14 mouse cellular contexts compared by ENCODE assay signal in genomic region chr5:149417381-149417780, GRCm38 (mm10). TPM values are rescaled to one million over a fixed set of nuclear protein-coding genes. Genes with fewer than 3 reads are reported as not detected.
A peak's percentile ranks its signal among the peaks of the same experiment; 100 is the strongest.
DNase-seq lines count a peak whose midpoint lies in the region; TF ChIP-seq lines count a peak whose summit lies in the region.
"Had no signal": no experiment of that assay in that cellular context is flagged by ENCODE, and none has a peak within 500 bp of the region (broad histone marks: within the 10 kb centered on the region; RNA-seq: fewer than 3 reads in every experiment).

No protein-coding gene starts in this region.

- in situ Hi-C loops in CH12.LX (cut with MboI; ENCODE audit: low pct_ligation_motif_present, low pct_unique_long_range_greater_than_20kb, low sequenced_read_pairs), result no loop called here

- H3K9ac ChIP-seq in CH12.LX (ENCODE audit: insufficient read depth, low read depth), result no peak overlapping the region
- H3K9ac ChIP-seq: embryonic facial prominence, embryonic 15.5 days had no signal

- H3K36me3 ChIP-seq in CH12.LX (replicated peaks in 1 of 2; ENCODE audit: control insufficient read depth in 1 of 2, insufficient read depth in 1 of 2, low read length in 1 of 2), result no peaks in the 10 kb centered on the region
- H3K36me3 ChIP-seq: embryonic facial prominence, embryonic 15.5 days had no signal

- TF ChIP-seq POLR2A in CH12.LX (IDR thresholded peaks at IDR 0.05; ENCODE audit: low read depth, low read length), result no peak

- no peaks in the 10 kb centered on the region for H3K79me2 ChIP-seq in CH12.LX (replicated peaks; ENCODE audit: control insufficient read depth, extremely low read depth, insufficient read depth, poor library complexity, severe bottlenecking)

- TF ChIP-seq CTCF in layer of hippocampus, adult 2 months (conservative IDR thresholded peaks at IDR 0.05), result peak; percentile 70
- TF ChIP-seq CTCF in CH12.LX (conservative IDR thresholded peaks at IDR 0.05 in 1 of 2, IDR thresholded peaks at IDR 0.05 in 1 of 2; ENCODE audit: low read depth in 2 of 2, low read length in 2 of 2), result peak; percentile 25 to 38; a peak in 2 of 4 replicates

- dilution Hi-C loops in CH12.LX (cut with MboI; ENCODE audit: extremely low pct_ligation_motif_present, extremely low pct_unique_long_range_greater_than_20kb, low sequenced_read_pairs), result no loop called here

- no peak overlapping the region for H3K4me3 ChIP-seq in layer of hippocampus, adult 2 months
- H3K4me3 ChIP-seq in CH12.LX (replicated peaks in 1 of 3; ENCODE audit: low read depth in 2 of 3, low read length in 2 of 3, poor library complexity in 1 of 3), result no peak overlapping the region
- H3K4me3 ChIP-seq: embryonic facial prominence, embryonic 15.5 days; megakaryocyte, embryonic 14.5 days had no signal

- peaks cover 25% of the 10 kb centered on the region for H3K27me3 ChIP-seq in CH12.LX (replicated peaks)

- 0 out of 4 replicates have a peak, but pooled peaks cover 0 to 2% of the 10 kb centered on the region in 2 experiments for H3K4me1 ChIP-seq in CH12.LX (ENCODE audit: control insufficient read depth in 1 of 2, insufficient read depth in 2 of 2)
- H3K4me1 ChIP-seq: embryonic facial prominence, embryonic 15.5 days had no signal

- H3K4me2 ChIP-seq in CH12.LX (ENCODE audit: insufficient read depth, low read depth, poor library complexity, severe bottlenecking), result no peak overlapping the region
- H3K4me2 ChIP-seq: embryonic facial prominence, embryonic 15.5 days had no signal

- TF ChIP-seq EP300 in CH12.LX (IDR thresholded peaks at IDR 0.05; ENCODE audit: low read length), result no peak

- no peak overlapping the region for H3K27ac ChIP-seq in layer of hippocampus, adult 2 months
- no peak overlapping the region for H3K27ac ChIP-seq in CH12.LX (ENCODE audit: insufficient read depth, low read depth)
- H3K27ac ChIP-seq: embryonic facial prominence, embryonic 15.5 days had no signal

- H3K9me3 ChIP-seq in CH12.LX (replicated peaks; ENCODE audit: low read length), result peaks cover 2% of the 10 kb centered on the region
- H3K9me3 ChIP-seq: embryonic facial prominence, embryonic 15.5 days; megakaryocyte, embryonic 14.5 days had no signal

- no peak; the same call in 1 of the 2 replicates for TF ChIP-seq RAD21 in CH12.LX (IDR thresholded peaks at IDR 0.05; ENCODE audit: low read depth, low read length)

- DNase-seq in layer of hippocampus, adult 2 months (ENCODE audit: low spot score in 2 of 2), result no peak
- no peak for DNase-seq in layer of hippocampus, adult 9-11 months
- DNase-seq in CH12.LX (ENCODE audit: extremely low read depth) (no peak), MEL-GATA-1-ER (ENCODE audit: extremely low read depth, low read depth) (peak; percentile 43)
- DNase-seq in naive thymus-derived CD4-positive, alpha-beta T cell, adult 2 months (ENCODE audit: low read depth), result peak; percentile 31
- no peak for DNase-seq in urinary bladder, adult 2 months (ENCODE audit: low spot score)
- DNase-seq in ovary, postnatal 10 days (ENCODE audit: low spot score), result no peak
- DNase-seq: cerebellum, adult 11 months; gastrocnemius, postnatal 14 days; kidney, postnatal 14 days had no signal

TF ChIP-seq in CH12.LX, 34 proteins besides CTCF, POLR2A, EP300 and RAD21:
- TF ChIP-seq MXI1 (IDR thresholded peaks at IDR 0.05; ENCODE audit: low read depth, low read length), result no peak
- TF ChIP-seq ZMIZ1 (IDR thresholded peaks at IDR 0.05; ENCODE audit: low read depth, low read length), result no peak
- TF ChIP-seq GABPA (IDR thresholded peaks at IDR 0.05; ENCODE audit: insufficient replicate concordance, low read depth, low read length), result no peak
- no peak for TF ChIP-seq HCFC1 (IDR thresholded peaks at IDR 0.05; ENCODE audit: low read depth, low read length)
- 0 out of 2 replicates have a peak, but pooled peaks have one; percentile 8 for TF ChIP-seq SMC3 (IDR thresholded peaks at IDR 0.05; ENCODE audit: low read depth, low read length)
- TF ChIP-seq PAX5 (IDR thresholded peaks at IDR 0.05; ENCODE audit: low read length), result no peak
- TF ChIP-seq USF1 (IDR thresholded peaks at IDR 0.05; ENCODE audit: low read depth, low read length), result no peak
- TF ChIP-seq UBTF (IDR thresholded peaks at IDR 0.05; ENCODE audit: low read depth, low read length), result no peak

RNA-seq across cellular contexts. Expression of gene Medag, which starts 5.8 kb away (rescaled TPM):
- total RNA-seq in layer of hippocampus, adult 2 months (2021), result 1 to 10 TPM; 3.9 to 4.0 TPM
- not detected in 2 replicates for total RNA-seq in CH12.LX (2012; rRNA removed)
- not detected in 2 replicates for total RNA-seq in CH12.LX (2014; rRNA removed)
- not detected in 2 replicates for polyA plus RNA-seq in CH12.LX (2012; ENCODE audit: insufficient read length, low read depth)
- polyA plus RNA-seq in urinary bladder, adult 2 months (2012; rRNA removed), result 30.4 and 31.6 TPM in 2 replicates

RNA-seq across cellular contexts. Expression of gene Tex26, which starts 22.1 kb away (rescaled TPM):
- under 1 TPM; 0.49 to 0.69 TPM for total RNA-seq in layer of hippocampus, adult 2 months (2021)
- total RNA-seq in CH12.LX (2012; rRNA removed) (not detected in 2 replicates), CH12.LX (2014; rRNA removed) (not detected in 2 replicates)
- not detected in 2 replicates for polyA plus RNA-seq in CH12.LX (2012; ENCODE audit: insufficient read length, low read depth)
- polyA plus RNA-seq in urinary bladder, adult 2 months (2012; rRNA removed), result 0.21 and 0.37 TPM in 2 replicates
- total RNA-seq: adrenal gland, adult 18-20 months; heart, postnatal 25 days had no signal

Comparison
In these comparisons a context has a peak if more than half of its experiments do, and no peak if none do; other contexts are left out.
1. DNase-seq: peak in MEL-GATA-1-ER (single experiment) and naive thymus-derived CD4-positive, alpha-beta T cell, adult 2 months (single experiment); none in layer of hippocampus, adult 2 months (0 of 2), layer of hippocampus, adult 9-11 months (single experiment), CH12.LX (single experiment), urinary bladder, adult 2 months (single experiment) and ovary, postnatal 10 days (single experiment).
2. RNA of gene Medag, which starts 5.8 kb away (total RNA-seq): 3.9 to 4.0 TPM in layer of hippocampus, adult 2 months; not detected in CH12.LX; every median in the first group is over 4 times any median in the second.